Mouse (Mus musculus): ENCODE results near the gene 4921504E06Rik.

DNA sequence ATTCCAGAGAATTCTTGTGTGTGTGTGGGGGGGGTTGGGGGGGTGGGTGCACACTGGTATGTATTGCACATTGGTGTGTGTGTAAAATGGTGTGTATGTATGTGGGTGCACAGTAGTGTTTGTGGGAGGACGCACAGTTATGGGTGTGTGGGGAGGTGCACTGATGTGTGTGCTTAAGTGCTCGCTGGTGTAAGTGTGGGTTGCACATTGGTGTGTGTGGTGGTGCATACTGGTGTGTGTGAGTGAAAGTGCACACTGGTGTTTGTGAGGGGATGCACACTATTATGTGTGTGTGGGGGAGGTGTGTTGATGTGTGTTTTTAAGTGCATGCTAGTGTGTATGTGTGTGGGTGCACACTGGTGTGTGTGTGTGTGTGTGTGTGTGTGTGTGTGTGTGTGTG is 24.3 kb downstream of the 4921504E06Rik start:
- no peak for TF ChIP-seq CTCF (IDR thresholded peaks at IDR 0.05; ENCODE audit: control insufficient read depth, insufficient read depth, low read length)
- TF ChIP-seq POLR2A (IDR thresholded peaks at IDR 0.05; ENCODE audit: borderline replicate concordance, control insufficient read depth, low read depth, low read length): no peak
